In genomic region chr2:137169176-137169575, GRCm38 (mm10) we compare ENCODE assay signal across 25 mouse cellular contexts.
"Had no signal": no experiment of that assay in that cellular context is flagged by ENCODE, and none has a peak within 500 bp of the region (broad histone marks: within the 10 kb centered on the region; RNA-seq: fewer than 3 reads in every experiment).

No protein-coding gene starts in this region.

- H3K4me1 ChIP-seq: heart, embryonic 10.5 days; heart, embryonic 12.5 days; hindbrain, embryonic 10.5 days; hindbrain, embryonic 12.5 days; limb, embryonic 15.5 days; liver, embryonic 13.5 days had no signal

- H3K36me3 ChIP-seq: heart, embryonic 10.5 days; heart, embryonic 12.5 days; hindbrain, embryonic 10.5 days; hindbrain, embryonic 12.5 days; kidney, embryonic 15.5 days; limb, embryonic 12.5 days; limb, embryonic 15.5 days; liver, embryonic 13.5 days had no signal

- H3K9ac ChIP-seq: heart, embryonic 12.5 days; hindbrain, embryonic 12.5 days; hindbrain, embryonic 14.5 days; kidney, embryonic 15.5 days; limb, embryonic 12.5 days; limb, embryonic 15.5 days; liver, embryonic 13.5 days had no signal

- H3K4me3 ChIP-seq: gastrocnemius, adult 2 months; heart, embryonic 10.5 days; heart, embryonic 12.5 days; hindbrain, embryonic 10.5 days; hindbrain, embryonic 12.5 days; kidney, embryonic 15.5 days; left cerebral cortex, adult 2 months; limb, embryonic 12.5 days; limb, embryonic 15.5 days; liver, embryonic 13.5 days had no signal

- H3K4me2 ChIP-seq: heart, embryonic 12.5 days; hindbrain, embryonic 12.5 days; hindbrain, embryonic 14.5 days; kidney, embryonic 15.5 days; limb, embryonic 12.5 days; limb, embryonic 15.5 days; liver, embryonic 13.5 days had no signal

- H3K27ac ChIP-seq: gastrocnemius, adult 2 months; heart, embryonic 10.5 days; hindbrain, embryonic 10.5 days; hindbrain, embryonic 12.5 days; hindbrain, embryonic 14.5 days; kidney, embryonic 15.5 days; kidney, postnatal 0 days; left cerebral cortex, adult 2 months; limb, embryonic 12.5 days; limb, embryonic 15.5 days; liver, embryonic 13.5 days had no signal

- H3K27me3 ChIP-seq: heart, embryonic 12.5 days; hindbrain, embryonic 12.5 days; kidney, embryonic 15.5 days; limb, embryonic 12.5 days; limb, embryonic 15.5 days; liver, embryonic 13.5 days had no signal

- H3K9me3 ChIP-seq: heart, embryonic 10.5 days; heart, embryonic 12.5 days; hindbrain, embryonic 10.5 days; hindbrain, embryonic 12.5 days; kidney, embryonic 15.5 days; limb, embryonic 12.5 days; limb, embryonic 15.5 days; liver, embryonic 13.5 days had no signal

- DNase-seq: gastrocnemius, adult 2 months; gastrocnemius, postnatal 10 days; gastrocnemius, postnatal 25 days; heart, adult 18-20 months; heart, postnatal 10 days; heart, postnatal 4 days; kidney, adult 11 months; kidney, adult 2 months; kidney, adult 9 months; kidney, postnatal 14 days; kidney, postnatal 36 days; layer of hippocampus, adult 9-11 months; liver, embryonic 13.5 days had no signal

- ATAC-seq: hindbrain, embryonic 16.5 days; inflammation-experienced regulatory T-cells, adult 6 months had no signal
